Mouse (Mus musculus) kidney, postnatal 14 days (tissue): ENCODE data around the gene Zswim4.

Experiments used
- DNase-seq: peaks from one replicate; pipeline ENCODE4 v3.0.0; 2022; ENCODE audit warnings: mixed read lengths

Zswim4 gene

GRCm38 (mm10) chr8:84199348-84200125, 37.3 kb downstream of the Zswim4 start:
- no peak for DNase-seq

DNA sequence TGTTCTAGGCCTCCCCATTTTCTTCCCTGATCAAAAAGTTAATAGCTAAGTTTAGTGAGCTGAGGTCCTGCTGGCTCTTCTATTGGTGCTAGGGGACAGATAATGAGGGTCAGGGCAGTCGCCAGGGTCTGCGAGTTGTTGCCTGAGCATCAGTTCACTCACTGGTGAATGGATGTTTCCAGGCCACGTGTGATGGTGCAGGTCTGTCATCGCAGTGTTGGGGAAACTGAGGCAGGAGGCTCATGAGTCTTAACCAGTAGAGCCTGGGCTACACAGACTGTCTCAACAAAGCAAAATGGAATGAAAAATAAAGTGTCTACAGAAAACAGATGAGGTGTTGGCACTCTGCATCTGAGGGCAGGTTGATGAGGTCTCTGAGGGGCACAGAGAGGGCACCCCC, 38.0 kb downstream of the Zswim4 start:
- DNase-seq: no peak

GRCm38 (mm10) chr8:84197922-84198774, 38.7 kb downstream of the Zswim4 start:
- peak; percentile 92 for DNase-seq

DNA sequence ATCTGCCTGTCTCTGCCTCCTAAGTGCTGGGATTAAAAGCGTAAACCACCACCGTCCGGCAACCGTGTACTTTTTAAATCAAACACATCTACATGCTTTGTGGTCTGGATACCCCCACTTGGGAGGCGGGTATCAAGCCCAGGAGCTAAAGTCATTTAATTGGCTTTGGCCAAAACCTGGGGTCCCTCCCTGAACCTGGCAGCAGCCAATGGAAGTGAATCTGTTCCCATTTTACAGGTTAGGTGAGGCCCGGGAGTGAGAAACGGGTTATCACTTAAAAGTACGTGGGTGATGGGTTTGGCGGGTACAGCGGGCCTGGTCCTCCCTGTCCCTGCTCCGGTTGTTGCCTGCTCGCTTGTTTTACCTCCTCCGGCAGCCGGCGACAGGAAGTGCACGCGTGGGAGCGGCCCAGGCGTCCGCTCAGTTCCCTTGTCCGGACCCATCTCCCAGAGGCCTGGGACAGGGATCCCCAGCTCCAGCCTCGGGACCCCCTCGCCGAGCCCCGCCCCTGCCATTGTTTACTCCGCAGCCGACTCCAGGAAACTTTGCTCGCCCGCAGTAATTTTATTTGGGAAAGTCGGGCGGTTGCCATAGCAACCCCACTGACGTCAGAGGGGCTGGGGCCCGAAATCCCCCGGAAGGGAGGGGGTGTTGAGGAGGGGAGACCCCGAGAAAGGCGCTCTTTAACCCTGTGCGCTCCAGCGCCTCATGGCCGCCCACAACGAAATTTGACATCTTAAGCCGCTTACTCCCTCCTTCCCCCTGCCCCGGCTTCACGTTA, 39.5 kb downstream of the Zswim4 start:
- peak; percentile 94 for DNase-seq

DNA sequence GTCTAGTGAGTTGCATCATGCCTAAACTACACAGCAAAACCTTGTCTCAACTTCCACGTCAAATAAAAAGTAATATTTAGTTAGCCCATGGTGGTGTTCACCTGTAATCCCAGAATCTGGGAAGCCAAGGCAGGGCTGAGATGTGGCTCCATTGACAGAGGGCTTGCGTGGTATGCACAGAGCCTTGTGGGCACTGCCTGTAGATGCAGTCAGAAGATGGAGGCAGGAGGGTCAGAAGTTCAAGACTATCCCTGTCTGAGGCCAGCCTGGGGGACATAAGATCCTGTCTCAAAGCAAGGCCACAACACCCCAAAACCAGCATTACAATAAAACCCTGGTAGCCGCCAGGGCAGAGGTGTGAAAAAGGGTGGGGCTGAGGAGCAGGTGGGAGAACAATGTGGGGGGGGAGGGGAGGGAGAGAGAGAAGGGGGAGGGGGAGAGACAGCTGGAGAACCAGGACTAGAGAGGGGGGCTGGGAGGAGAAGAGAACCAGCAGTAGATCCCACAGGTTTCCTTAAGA, 42.6 kb downstream of the Zswim4 start:
- DNase-seq: no peak

- DNase-seq: no peak
Observed at GRCm38 (mm10) chr8:84193566-84193965, 43.3 kb downstream of the Zswim4 start.

GRCm38 (mm10) chr8:84193161-84193560, 43.7 kb downstream of the Zswim4 start:
- no peak for DNase-seq

- DNase-seq: peak; percentile 86
Observed at GRCm38 (mm10) chr8:84192555-84192954, 44.3 kb downstream of the Zswim4 start.

DNA sequence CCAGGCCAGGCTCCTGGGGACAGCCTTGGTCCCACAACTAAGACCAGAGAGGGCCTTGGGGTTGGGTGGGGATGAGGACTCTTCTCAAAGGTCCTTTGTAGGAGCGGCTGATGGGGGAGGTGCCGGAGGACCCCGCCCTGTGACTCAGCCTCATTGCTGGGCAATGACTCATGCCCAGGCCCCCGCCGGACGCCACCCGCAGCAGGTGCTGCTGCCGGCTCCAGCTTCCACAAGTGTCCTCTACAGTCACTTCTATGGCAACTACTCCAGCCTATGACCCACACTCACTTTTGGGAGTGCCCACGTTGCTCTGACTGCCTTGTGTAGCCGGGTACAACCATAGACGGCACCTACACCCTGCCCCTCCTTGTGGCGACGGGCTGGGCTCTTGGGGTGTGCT, 44.8 kb downstream of the Zswim4 start:
- peak; percentile 74 for DNase-seq

GRCm38 (mm10) chr8:84190191-84190867, 46.5 kb downstream of the Zswim4 start:
- peak; percentile 31 for DNase-seq

- DNase-seq: peak; percentile 79
Observed at GRCm38 (mm10) chr8:84189603-84190002, 47.3 kb downstream of the Zswim4 start.

DNA sequence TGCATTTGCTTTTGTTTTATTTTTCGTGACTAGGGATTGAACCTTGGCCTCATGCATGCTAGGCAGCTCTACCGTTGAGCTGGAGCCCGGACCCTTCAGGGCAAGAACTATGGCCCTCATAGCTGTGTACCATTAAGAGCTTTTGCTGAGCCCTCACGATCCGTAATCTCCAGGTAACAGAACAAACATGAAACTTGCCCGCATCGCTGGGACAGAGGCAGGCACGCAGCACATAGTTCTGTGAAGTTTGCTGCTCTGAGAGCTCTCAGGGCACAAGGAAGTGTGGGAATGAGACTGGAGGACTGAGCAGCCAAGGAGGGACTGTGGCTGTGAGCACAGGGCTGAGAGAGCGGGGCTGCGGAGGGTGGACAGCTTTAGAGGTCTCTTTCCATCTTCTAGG, 48.2 kb downstream of the Zswim4 start:
- DNase-seq: peak; percentile 44

- peak; percentile 70 for DNase-seq
Observed at GRCm38 (mm10) chr8:84187065-84187755, 49.6 kb downstream of the Zswim4 start.

- peak; percentile 86 for DNase-seq
Observed at GRCm38 (mm10) chr8:84186547-84186946, 50.3 kb downstream of the Zswim4 start.

DNA sequence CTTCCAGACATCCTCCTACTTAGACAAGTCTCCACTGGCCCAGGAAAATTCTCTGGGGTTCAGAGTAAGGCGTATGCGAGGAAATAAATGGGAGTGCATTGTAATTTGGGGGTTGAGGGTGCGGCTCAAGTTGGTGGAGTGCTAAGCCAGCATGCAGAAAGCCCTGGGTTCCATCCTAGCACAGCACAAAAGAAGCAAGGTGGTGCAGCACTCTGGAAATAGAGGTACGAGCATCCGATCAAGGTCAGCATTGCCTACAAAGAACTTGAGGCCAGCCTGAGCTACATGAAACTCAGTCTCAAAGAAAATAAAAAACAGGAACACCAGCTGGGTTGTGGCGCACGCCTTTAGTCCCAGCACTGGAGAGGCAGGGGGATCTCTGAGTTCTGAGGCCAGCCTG, 51.7 kb downstream of the Zswim4 start, which contains the start of gene Nanos3:
Nanos3 (minus strand) TSS at position 101 of the 400 bp plus-strand sequence.
- no peak for DNase-seq

DNA sequence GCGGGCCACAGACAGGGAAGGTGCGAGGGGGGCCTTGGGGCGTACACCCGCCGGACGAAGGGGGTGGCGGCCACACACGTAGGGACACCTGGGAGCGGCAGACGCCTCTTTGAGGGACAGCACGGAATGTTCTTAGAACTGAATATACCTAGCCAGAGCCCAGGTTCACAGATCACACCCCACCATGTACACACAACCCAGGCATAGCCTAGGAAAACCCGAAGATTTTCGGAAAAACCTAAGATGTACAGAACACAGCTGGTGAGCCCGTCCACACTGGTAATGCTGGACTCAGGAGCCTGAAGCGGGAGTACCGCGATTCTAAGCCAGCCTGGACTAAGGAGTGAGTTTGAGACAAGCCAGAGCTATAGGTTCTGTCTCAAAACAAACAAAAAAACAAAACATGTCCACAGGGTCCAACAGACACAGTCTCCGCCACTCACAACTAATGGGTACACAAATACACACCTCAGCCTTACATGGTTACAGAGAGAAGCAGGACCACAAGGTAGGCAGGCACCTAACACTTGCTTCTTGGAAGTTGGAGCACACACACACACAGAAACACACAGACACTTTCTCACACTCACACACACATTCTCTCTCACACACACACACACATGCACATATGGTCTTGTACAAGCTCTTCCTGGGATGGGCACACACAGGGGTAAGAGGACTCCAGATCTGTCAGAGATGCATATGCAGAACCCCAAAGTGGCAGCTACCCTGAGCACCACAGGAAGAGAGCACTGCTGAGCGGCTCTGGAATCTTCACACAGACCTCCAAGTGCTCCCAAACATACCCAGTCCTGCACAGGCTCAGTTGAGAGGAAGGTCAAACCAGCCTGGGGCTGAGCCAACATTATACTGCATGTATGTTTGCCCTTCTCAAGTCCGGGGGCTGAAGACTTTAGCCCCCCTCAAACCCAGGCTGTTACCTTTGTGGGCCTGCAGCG, 52.5 kb downstream of the Zswim4 start:
- DNase-seq: no peak

DNA sequence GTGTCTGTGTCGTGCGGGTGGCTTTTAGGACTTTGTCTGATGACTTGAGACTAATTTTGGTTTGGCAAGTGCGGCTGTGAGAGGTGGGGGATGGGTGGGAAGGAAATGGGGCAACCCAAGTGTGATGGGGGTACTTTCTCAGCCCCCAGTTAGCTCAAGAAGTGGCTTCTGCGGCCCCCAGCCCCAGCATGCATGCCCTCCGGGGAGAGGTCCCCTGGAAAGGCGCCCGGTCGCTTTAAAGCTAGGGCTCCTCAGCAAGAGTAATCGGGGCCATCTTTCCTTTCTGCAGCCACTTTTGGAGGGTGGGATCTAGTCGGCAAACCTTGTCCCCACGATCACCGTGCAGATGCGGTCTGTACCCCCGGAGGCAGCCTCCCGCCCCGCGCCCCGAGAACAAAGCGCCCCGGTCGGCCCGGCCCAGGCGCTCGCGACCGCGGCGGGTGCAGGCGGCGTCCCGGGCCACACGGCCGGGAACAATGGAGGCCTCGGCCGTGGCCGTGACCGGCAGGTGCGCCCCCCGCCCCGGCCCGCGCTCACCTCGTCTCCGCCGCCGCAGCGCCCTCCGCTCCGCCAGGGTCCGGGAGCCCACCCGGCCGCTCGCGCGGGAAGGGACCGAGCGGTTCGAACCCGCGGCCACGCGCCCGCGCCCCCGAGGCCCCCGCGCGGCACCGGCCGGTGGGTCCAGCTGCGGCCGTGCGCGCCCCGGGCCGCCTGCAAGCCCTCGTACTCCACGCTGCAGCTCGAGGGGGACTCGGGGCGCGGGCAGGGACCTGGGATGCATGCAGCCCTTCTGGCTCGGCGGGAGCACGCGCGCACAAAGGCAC, 53.4 kb downstream of the Zswim4 start:
- DNase-seq: peak; percentile 50

GRCm38 (mm10) chr8:84182833-84183232, 54.0 kb downstream of the Zswim4 start:
- DNase-seq: no peak

DNA sequence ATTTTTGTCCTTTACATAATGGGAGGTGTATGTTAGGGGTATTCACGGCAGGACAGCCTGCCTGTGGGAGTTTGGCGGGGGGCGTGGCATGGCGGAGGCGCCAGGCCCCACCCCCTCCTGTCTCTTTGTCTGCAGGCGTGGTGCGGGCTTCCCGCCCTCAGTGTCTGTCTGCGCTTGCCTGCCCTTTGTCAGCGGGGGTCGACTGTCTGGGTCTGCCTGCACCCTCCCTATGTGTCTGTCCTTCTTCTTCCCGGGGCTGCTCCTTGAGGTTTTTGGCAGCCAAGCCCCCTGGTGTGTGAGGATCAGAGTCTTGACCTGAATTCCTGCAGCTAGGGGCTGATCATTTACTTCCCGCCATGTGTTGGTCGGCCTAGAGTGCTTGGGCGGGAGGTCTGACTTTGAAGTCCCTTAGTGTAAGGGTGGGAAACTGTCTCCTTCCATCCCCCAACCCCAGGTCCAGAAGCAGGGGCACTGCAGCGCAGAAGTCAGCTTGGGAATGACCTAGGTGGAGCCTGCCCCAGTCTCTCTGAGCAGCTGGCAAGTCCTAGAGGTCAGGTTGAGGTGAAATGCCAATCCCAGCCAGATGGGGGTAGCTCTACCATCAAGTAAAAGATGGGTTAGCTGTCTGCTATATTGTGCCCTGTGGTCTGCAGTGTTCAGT, 56.2 kb downstream of the Zswim4 start:
- peak; percentile 73 for DNase-seq
